Mouse (Mus musculus): ENCODE measurements around the gene Cyp2j9. TPM values are rescaled to one million over a fixed set of nuclear protein-coding genes. Genes with fewer than 3 reads are reported as not detected.
A peak's percentile ranks its signal among the peaks of the same experiment; 100 is the strongest.

The Cyp2j9 gene
- polyA plus RNA-seq, 1 experiment from 2014 or later: 14.1 TPM

DNA sequence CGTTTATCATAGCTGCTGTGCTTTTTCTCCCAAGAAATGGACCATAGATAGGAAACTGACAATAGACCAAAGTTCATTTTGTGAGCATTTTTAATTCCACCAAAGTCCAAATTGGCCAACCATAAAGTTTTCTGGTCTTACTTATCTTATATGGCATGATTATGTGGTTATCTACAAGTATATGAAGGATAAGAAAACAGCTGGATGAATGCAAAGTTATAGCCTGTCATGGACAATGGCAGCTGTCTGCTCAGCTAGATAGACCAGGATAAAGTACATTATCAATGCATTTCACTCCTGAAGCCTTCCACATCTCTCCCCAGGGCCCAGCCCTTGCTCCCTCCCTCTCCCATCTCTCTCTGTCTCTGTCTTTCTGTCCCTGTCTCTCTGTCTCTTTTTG lies 30.9 kb downstream of the Cyp2j9 start:
- H3K9me3 ChIP-seq (ENCODE audit: control insufficient read depth, low read length): no peaks in the 10 kb centered on the region

DNA sequence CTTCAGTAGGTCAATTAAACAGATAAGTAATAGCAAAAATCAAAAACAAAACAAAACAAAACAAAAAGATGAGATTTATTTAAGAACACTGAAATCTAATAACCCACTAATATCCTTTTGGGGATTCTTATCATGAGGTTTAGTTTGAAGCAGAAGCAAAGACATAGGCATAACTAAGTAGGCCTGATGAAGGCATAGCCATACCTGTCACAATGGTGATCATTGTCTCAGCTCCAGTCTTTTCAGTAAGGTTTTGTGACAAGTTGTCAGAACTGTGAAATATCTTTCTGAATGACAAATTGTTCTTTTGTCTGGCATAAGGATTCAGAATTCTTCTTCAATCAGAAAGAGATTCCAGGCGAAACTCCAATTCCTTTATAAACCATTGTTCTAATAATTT lies 31.6 kb downstream of the Cyp2j9 start:
- no peak overlapping the region for H3K9ac ChIP-seq (ENCODE audit: low read depth, low read length)
- ATAC-seq: no peak

More for the DNA sequence above, 30.9 kb downstream of the Cyp2j9 start:
- H3K27ac ChIP-seq (ENCODE audit: low read depth, low read length): no peak overlapping the region
- H3K4me1 ChIP-seq (ENCODE audit: control insufficient read depth, insufficient read depth, low read depth, low read length): no peaks in the 10 kb centered on the region
- H3K4me3 ChIP-seq (ENCODE audit: low read length): no peak overlapping the region
- H3K4me2 ChIP-seq (ENCODE audit: low read length): no peak overlapping the region
- no peaks in the 10 kb centered on the region for H3K27me3 ChIP-seq (replicated peaks; ENCODE audit: control insufficient read depth, insufficient read depth, low read length)
- no peak for ATAC-seq
- 88% methylated on average over 1 of the region's 1 CpGs for WGBS
- H3K9ac ChIP-seq (ENCODE audit: low read depth, low read length): no peak overlapping the region
- H3K36me3 ChIP-seq (ENCODE audit: control insufficient read depth, insufficient read depth, low read length): no peaks in the 10 kb centered on the region

DNA sequence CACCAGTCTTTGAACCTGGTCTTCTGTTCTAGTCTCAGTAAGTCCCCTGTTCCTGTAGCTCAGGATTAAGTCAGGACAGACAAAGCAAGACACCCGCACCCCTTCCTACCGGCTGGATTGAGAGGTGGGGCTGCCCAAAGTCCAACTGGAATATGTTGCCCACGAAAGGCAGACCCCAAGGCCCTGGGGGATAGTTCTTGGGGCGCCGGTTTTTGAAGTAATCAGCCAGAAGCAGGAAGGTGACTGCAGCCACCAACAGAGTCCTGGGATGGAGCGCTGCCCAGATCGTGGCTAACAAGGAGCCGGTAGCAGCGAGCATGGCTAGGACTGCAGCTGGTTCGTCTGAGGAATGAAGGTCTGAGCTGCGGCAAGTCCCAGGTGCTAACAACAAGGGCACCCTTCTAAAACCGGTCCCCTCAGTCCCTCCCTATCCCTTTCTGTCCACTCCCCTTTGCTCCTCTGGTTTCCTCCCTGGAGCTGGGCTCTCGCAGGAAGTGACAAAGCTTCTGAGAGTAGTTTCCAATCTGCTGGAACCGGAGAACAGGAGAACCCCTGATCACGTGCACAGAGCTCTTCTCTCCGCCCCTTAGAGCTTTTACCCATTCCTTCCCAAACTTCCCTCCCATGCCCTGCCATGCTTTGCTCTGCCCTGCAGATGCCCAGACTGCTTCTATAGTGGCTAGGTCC lies 38.1 kb downstream of the Cyp2j9 start, which contains the start of gene Cyp2j6:
Cyp2j6 (minus strand) TSS at position 529 of the 687 bp plus-strand sequence.
- H3K4me2 ChIP-seq (ENCODE audit: low read length): peak within 1 kb of the TSS; percentile 82
- H3K27me3 ChIP-seq (replicated peaks; ENCODE audit: control insufficient read depth, insufficient read depth, low read length): no peaks in the 10 kb centered on the region
- WGBS: 5% methylated on average over 16 of the region's 16 CpGs
- H3K4me3 ChIP-seq (ENCODE audit: low read length): peak within 1 kb of the TSS; percentile 72
- H3K27ac ChIP-seq (ENCODE audit: low read depth, low read length): peak within 1 kb of the TSS; percentile 76
- peak within 1 kb of the TSS; percentile 83 for H3K9ac ChIP-seq (ENCODE audit: low read depth, low read length)
- H3K36me3 ChIP-seq (ENCODE audit: control insufficient read depth, insufficient read depth, low read length): no peaks in the 10 kb centered on the region
- no peaks in the 10 kb centered on the region for H3K4me1 ChIP-seq (ENCODE audit: control insufficient read depth, insufficient read depth, low read depth, low read length)
- peak; percentile 96 for ATAC-seq
- H3K9me3 ChIP-seq (ENCODE audit: control insufficient read depth, low read length): no peaks in the 10 kb centered on the region

More for the DNA sequence above, 31.6 kb downstream of the Cyp2j9 start:
- Histone ChIP-seq H3K36me3 (ENCODE audit: control insufficient read depth, insufficient read depth, low read length) (no peaks in the 10 kb centered on the region), H3K9me3 (ENCODE audit: control insufficient read depth, low read length) (no peaks in the 10 kb centered on the region), H3K4me2 (ENCODE audit: low read length) (no peak overlapping the region), H3K4me3 (ENCODE audit: low read length) (no peak overlapping the region), H3K27ac (ENCODE audit: low read depth, low read length) (no peak overlapping the region), H3K4me1 (ENCODE audit: control insufficient read depth, insufficient read depth, low read depth, low read length) (no peaks in the 10 kb centered on the region), H3K27me3 (replicated peaks; ENCODE audit: control insufficient read depth, insufficient read depth, low read length) (no peaks in the 10 kb centered on the region)
- WGBS: 72% methylated on average over 1 of the region's 1 CpGs

DNA sequence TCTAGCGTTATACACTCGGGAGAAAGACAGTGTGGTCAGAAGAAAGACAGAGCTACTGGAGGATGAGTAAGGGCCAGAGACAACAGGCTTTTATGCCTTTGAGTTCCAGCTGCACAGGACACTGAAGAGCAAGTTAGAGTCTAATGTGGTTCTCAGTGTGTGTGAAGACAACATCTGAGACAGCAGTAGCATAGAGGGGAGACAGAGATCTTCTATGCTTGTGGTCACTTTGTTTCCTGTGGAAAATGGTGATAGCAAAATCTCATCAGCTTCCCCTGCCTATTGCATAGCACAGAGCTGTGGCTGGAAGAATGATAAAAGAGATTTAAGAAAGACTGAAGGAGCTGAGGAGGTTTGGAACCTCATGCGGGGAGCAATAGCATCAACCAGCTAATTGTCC lies 39.8 kb downstream of the Cyp2j9 start:
- no peaks in the 10 kb centered on the region for H3K9me3 ChIP-seq (ENCODE audit: control insufficient read depth, low read length)
- H3K9ac ChIP-seq (ENCODE audit: low read depth, low read length): no peak overlapping the region
- H3K27me3 ChIP-seq (replicated peaks; ENCODE audit: control insufficient read depth, insufficient read depth, low read length): no peaks in the 10 kb centered on the region
- H3K36me3 ChIP-seq (ENCODE audit: control insufficient read depth, insufficient read depth, low read length): no peaks in the 10 kb centered on the region
- 91% methylated on average over 3 of the region's 3 CpGs for WGBS
- no peak overlapping the region for H3K27ac ChIP-seq (ENCODE audit: low read depth, low read length)
- no peak overlapping the region for H3K4me2 ChIP-seq (ENCODE audit: low read length)
- no peak for ATAC-seq
- H3K4me1 ChIP-seq (ENCODE audit: control insufficient read depth, insufficient read depth, low read depth, low read length): no peaks in the 10 kb centered on the region
- no peak overlapping the region for H3K4me3 ChIP-seq (ENCODE audit: low read length)

DNA sequence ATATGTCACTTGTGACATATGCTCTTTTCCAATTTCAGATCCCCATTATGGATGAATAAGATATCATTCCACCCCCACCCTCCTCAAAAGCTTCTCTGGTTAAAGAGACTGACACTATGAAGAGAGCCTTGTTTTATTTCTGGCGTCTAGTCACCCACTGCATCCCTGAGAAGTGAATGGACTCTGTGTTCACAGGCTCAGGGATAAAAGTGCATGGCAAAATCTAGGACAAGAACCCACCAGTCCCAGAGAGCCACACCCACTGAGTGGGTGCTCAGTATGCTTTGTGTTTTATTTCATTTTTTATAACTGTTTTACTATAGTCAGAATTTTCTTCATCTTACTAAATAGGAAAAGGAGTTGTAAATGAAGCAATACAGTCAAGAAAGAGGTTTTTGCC lies 45.4 kb downstream of the Cyp2j9 start:
- Histone ChIP-seq H3K4me2 (ENCODE audit: low read length) (no peak overlapping the region), H3K36me3 (ENCODE audit: control insufficient read depth, insufficient read depth, low read length) (no peaks in the 10 kb centered on the region), H3K27ac (ENCODE audit: low read depth, low read length) (no peak overlapping the region), H3K27me3 (replicated peaks; ENCODE audit: control insufficient read depth, insufficient read depth, low read length) (no peaks in the 10 kb centered on the region), H3K9ac (ENCODE audit: low read depth, low read length) (no peak overlapping the region), H3K4me3 (ENCODE audit: low read length) (no peak overlapping the region), H3K9me3 (ENCODE audit: control insufficient read depth, low read length) (no peaks in the 10 kb centered on the region), H3K4me1 (ENCODE audit: control insufficient read depth, insufficient read depth, low read depth, low read length) (no peaks in the 10 kb centered on the region)
- ATAC-seq: peak; percentile 56; the same call in 1 of the 2 replicates
- 53% methylated on average over 1 of the region's 1 CpGs for WGBS

DNA sequence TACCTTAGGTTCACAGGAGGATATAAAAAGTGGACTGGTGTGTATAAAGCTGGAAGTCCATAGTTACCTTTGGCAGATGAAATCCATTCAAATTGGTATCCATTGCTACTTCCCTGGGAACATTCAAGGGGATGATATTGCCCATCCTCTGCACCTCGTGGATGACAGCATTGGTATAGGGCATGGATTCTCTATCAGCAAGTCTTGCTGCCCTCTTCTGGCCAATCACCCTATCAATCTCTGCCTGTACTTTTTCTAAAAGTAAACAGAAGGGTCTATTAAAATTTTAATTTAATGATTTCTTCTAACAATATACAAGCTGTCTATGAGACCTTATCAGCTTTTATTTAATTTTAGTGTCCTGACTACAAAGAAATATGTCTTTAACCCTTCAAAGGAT lies 65.6 kb downstream of the Cyp2j9 start:
- Histone ChIP-seq H3K4me3 (ENCODE audit: low read length) (no peak overlapping the region), H3K36me3 (ENCODE audit: control insufficient read depth, insufficient read depth, low read length) (peaks cover 2% of the 10 kb centered on the region; the same call in 1 of the 2 replicates), H3K4me1 (ENCODE audit: control insufficient read depth, insufficient read depth, low read depth, low read length) (no peaks in the 10 kb centered on the region), H3K27me3 (replicated peaks; ENCODE audit: control insufficient read depth, insufficient read depth, low read length) (no peaks in the 10 kb centered on the region), H3K4me2 (ENCODE audit: low read length) (no peak overlapping the region), H3K9ac (ENCODE audit: low read depth, low read length) (no peak overlapping the region), H3K9me3 (ENCODE audit: control insufficient read depth, low read length) (no peaks in the 10 kb centered on the region), H3K27ac (ENCODE audit: low read depth, low read length) (no peak overlapping the region)
- WGBS: 21% methylated on average over 1 of the region's 1 CpGs
- ATAC-seq: no peak

DNA sequence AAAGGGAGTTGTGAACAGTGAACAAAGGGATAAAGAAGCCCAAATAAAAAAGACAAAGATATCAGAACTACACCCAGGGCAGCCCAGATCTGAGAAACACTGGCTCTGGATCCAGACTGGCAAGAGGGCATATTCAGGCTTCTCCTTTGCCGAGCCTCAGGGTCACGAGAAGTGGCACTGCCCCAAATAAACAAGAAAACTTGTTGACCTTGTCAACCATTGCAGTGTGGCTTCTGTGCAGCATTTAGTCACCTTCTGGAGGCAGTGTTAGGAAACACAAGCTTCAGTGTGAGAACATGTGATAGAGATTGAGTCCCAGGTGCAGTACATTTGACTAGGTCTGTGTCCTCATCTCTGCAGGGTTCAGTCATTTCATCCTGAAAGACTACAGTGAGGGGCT lies 69.1 kb downstream of the Cyp2j9 start:
- H3K9me3 ChIP-seq (ENCODE audit: control insufficient read depth, low read length): no peaks in the 10 kb centered on the region
- H3K27me3 ChIP-seq (replicated peaks; ENCODE audit: control insufficient read depth, insufficient read depth, low read length): no peaks in the 10 kb centered on the region
- peaks cover 4% of the 10 kb centered on the region; the same call in 1 of the 2 replicates for H3K36me3 ChIP-seq (ENCODE audit: control insufficient read depth, insufficient read depth, low read length)
- H3K27ac ChIP-seq (ENCODE audit: low read depth, low read length): no peak overlapping the region
- no peak overlapping the region for H3K4me2 ChIP-seq (ENCODE audit: low read length)
- no peak for ATAC-seq
- 88% methylated on average over 2 of the region's 2 CpGs for WGBS
- no peaks in the 10 kb centered on the region for H3K4me1 ChIP-seq (ENCODE audit: control insufficient read depth, insufficient read depth, low read depth, low read length)
- H3K9ac ChIP-seq (ENCODE audit: low read depth, low read length): no peak overlapping the region
- H3K4me3 ChIP-seq (ENCODE audit: low read length): no peak overlapping the region

Other genes starting within 250 kb of the Cyp2j9 start
- gene Cyp2j11, start 242.9 kb downstream of the Cyp2j9 start, polyA plus RNA-seq (2015; fragmentation: Nextera tagmentation; extraction: Ambion mirVana): not detected in 2 replicates
- gene Cyp2j8, start 84.2 kb downstream of the Cyp2j9 start, polyA plus RNA-seq (2015; fragmentation: Nextera tagmentation; extraction: Ambion mirVana): 0.10 TPM in 1 of 2 replicates, not detected in the other
- 6.8 and 8.8 TPM in 2 replicates for gene Cyp2j6, start 37.9 kb downstream of the Cyp2j9 start, polyA plus RNA-seq (2015; fragmentation: Nextera tagmentation; extraction: Ambion mirVana)
- not detected in 2 replicates for gene Cyp2j5, start 72.6 kb upstream of the Cyp2j9 start, polyA plus RNA-seq (2015; fragmentation: Nextera tagmentation; extraction: Ambion mirVana)
- gene Gm12695, start 193.6 kb upstream of the Cyp2j9 start, polyA plus RNA-seq (2015; fragmentation: Nextera tagmentation; extraction: Ambion mirVana): not detected in 2 replicates

All from hindbrain, embryonic 16.5 days (tissue).